Mouse (Mus musculus): ENCODE measurements at regions not wholly inside any gene's neighbourhood (a gene's known extent, or its start where the extent isn't known, plus 50 kb on each side); places are given as distances from the start of the nearest gene placed in this dataset.

DNA sequence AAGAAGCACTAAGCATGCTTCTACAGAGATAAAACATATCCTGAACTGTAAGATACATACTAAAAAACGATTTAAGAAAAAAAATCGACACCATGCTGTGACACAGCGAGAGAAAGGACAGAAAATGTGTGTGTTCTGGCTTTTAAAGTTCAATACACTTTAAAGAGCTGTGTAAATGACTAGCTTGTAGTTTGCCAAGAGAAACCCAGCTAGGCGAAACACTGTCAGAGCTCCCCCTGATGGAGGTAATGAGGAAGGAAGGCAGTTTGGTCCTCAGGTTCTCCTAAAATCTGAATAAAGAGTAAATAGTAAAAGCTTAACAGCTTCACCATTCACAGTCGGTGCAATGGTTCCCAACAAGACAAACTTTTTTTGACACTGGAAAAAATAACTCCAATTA lies 67.1 kb upstream of the Gabrg2 start:
- DNase-seq (ENCODE audit: extremely low spot score in 1 of 2, low spot score in 1 of 2): peak; percentile 9 to 40

DNA sequence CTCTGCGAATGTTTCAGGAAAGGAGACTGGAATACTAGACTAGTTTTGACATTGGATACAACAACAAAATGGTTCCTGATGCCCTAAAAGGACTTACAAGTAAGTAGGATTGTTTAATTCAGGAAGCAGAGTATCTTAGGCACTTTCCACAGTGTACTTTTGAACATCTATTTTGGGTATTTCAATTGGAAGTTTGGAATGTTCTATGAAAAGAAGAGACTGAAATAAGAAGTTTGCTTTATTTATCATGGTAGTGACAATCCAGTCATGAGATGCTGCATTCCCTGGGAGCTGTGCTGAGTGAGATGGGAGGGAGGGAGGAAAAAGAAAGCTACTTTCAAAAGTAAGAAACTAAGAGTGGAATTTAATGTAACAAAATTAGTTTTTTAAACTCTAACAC lies 50.9 kb upstream of the Gabrg2 start:
- no peak for DNase-seq (ENCODE audit: extremely low spot score in 1 of 2, low spot score in 1 of 2)

All from layer of hippocampus, postnatal 25 days (tissue).